Mouse (Mus musculus): ENCODE data around the gene Pfdn6. TPM values are rescaled to one million over a fixed set of nuclear protein-coding genes. Genes with fewer than 3 reads are reported as not detected.

Pfdn6 gene
- polyA plus RNA-seq, 1 experiment from 2014 or later: 208 TPM

DNA sequence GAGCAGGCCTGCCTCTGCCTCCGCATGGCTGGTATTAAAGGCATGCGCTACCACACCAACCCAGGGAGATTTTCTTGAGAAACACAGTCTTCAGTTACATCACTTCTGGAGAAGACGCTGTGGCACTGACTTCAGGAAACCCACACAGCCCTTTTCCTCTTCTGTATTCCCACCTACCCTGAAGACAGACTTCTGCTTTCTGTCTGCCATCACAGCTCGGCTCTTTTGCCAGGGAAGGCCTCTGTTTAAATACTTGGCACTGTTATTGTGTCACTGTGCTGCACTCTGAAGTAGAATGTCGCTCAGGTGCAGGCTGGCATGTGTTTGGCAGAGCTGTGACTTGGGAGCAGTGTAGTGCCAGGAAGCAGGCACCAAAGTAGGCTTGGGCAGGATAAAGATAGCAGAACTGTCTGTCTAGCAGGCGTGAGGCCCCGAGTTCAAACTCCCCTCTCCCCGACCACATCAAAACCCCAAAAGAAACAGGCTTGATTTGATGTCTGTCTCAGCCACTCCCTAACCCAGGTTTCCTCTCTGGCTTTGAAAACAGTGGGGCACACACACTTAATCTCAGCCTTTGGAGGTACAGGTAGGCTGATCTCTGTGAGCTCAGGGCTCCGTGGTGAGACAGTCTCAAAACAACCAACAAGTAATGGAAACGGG, 7.4 kb upstream of the Pfdn6 start:
- no peaks in the 10 kb centered on the region for H3K9me3 ChIP-seq (ENCODE audit: control insufficient read depth, low read length)
- peaks cover 17% of the 10 kb centered on the region for H3K36me3 ChIP-seq (ENCODE audit: control insufficient read depth, insufficient read depth, low read length)
- peaks cover 18% of the 10 kb centered on the region for H3K4me1 ChIP-seq (ENCODE audit: control insufficient read depth, insufficient read depth, low read length)
- H3K4me3 ChIP-seq (ENCODE audit: low read depth, low read length): no peak overlapping the region
- 90% methylated on average over 10 of the region's 10 CpGs for WGBS
- H3K27ac ChIP-seq (replicated peaks; ENCODE audit: low read depth, low read length): no peak overlapping the region
- H3K27me3 ChIP-seq (ENCODE audit: control insufficient read depth, insufficient read depth, low read length): no peaks in the 10 kb centered on the region
- ATAC-seq (ENCODE audit: insufficient number of reproducible peaks, low FRiP score, low TSS enrichment, low read depth) (no peak), DNase-seq (ENCODE audit: low spot score) (no peak)
- H3K9ac ChIP-seq (ENCODE audit: low read length): no peak overlapping the region
- H3K4me2 ChIP-seq (ENCODE audit: low read depth, severe bottlenecking): no peak overlapping the region

DNA sequence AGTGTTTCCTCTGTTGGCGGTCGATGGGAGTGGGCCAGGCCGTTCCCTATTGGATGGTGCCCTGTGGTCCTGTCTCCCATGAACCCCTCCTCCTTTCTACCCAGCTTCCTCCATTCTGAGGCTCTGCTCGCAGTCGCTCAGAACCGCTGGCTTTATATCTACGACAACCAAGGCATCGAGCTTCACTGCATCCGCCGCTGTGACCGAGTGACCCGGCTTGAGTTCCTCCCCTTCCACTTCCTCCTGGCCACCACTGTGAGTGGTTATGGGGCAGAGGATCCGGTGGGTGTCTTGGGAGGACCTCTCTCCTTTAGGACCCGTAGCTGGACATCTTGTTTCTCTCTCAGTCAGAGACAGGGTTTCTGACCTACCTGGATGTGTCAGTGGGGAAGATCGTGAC, 3.3 kb upstream of the Pfdn6 start:
- DNase-seq (ENCODE audit: low spot score) (no peak), ATAC-seq (ENCODE audit: insufficient number of reproducible peaks, low FRiP score, low TSS enrichment, low read depth) (no peak)
- peaks cover 11% of the 10 kb centered on the region for H3K4me1 ChIP-seq (ENCODE audit: control insufficient read depth, insufficient read depth, low read length)
- no peaks in the 10 kb centered on the region for H3K9me3 ChIP-seq (ENCODE audit: control insufficient read depth, low read length)
- H3K27ac ChIP-seq (replicated peaks; ENCODE audit: low read depth, low read length): no peak overlapping the region
- no peak overlapping the region for H3K4me3 ChIP-seq (ENCODE audit: low read depth, low read length)
- WGBS: 94% methylated on average over 15 of the region's 15 CpGs
- peaks cover 17% of the 10 kb centered on the region for H3K36me3 ChIP-seq (ENCODE audit: control insufficient read depth, insufficient read depth, low read length)
- no peaks in the 10 kb centered on the region for H3K27me3 ChIP-seq (ENCODE audit: control insufficient read depth, insufficient read depth, low read length)
- H3K4me2 ChIP-seq (ENCODE audit: low read depth, severe bottlenecking): no peak overlapping the region
- no peak overlapping the region for H3K9ac ChIP-seq (ENCODE audit: low read length)

DNA sequence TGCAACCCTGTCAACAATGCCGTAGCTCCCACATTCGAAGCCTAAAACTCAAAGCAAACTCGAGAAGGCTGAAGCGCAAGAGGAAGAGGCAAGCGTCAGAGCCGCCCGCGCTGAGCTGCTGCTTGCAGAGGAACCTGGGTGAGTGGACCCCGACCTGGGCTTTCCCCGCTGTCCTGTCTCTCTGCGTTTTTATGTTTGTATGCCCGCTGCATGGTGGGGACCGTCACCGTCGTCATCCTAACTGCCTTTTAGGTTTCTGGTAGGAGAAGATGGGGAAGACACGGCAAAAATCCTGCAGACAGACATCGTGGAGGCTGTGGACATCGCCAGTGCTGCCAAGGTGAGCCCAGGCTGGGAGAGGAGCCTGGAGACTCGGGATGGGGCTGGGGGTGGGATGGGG, 1.2 kb upstream of the Pfdn6 start:
- Histone ChIP-seq H3K36me3 (ENCODE audit: control insufficient read depth, insufficient read depth, low read length) (peaks cover 19% of the 10 kb centered on the region), H3K4me2 (ENCODE audit: low read depth, severe bottlenecking) (peak overlapping the region; percentile 96), H3K27ac (replicated peaks; ENCODE audit: low read depth, low read length) (no peak overlapping the region), H3K9me3 (ENCODE audit: control insufficient read depth, low read length) (no peaks in the 10 kb centered on the region), H3K27me3 (ENCODE audit: control insufficient read depth, insufficient read depth, low read length) (no peaks in the 10 kb centered on the region), H3K4me3 (ENCODE audit: low read depth, low read length) (peak overlapping the region; percentile 93), H3K9ac (ENCODE audit: low read length) (peak overlapping the region; percentile 73), H3K4me1 (ENCODE audit: control insufficient read depth, insufficient read depth, low read length) (peaks cover 11% of the 10 kb centered on the region)
- no peak for ATAC-seq (ENCODE audit: insufficient number of reproducible peaks, low FRiP score, low TSS enrichment, low read depth)
- 61% methylated on average over 19 of the region's 19 CpGs for WGBS
- DNase-seq (ENCODE audit: low spot score): no peak

DNA sequence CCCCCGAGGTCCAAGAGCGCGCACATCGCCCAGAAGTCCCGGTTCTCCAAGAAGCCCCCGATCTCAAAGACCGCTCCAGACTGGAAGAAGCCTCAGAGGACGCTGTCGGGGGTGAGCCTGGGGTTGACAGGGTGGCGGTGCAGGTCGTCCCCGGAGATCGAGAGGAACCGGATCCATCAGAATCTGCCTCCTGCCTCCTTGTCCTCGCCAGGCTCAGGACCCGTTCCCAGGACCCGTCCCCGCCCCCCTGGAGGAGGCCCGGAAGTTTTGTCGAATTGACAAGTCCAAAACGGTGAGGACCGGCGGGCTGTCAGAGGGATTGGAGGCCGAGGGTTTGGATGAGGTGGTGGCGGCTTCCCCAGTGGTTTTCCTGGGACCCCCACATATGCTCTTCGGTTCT, 838 bp upstream of the Pfdn6 start:
- no peak overlapping the region for H3K27ac ChIP-seq (replicated peaks; ENCODE audit: low read depth, low read length)

DNA sequence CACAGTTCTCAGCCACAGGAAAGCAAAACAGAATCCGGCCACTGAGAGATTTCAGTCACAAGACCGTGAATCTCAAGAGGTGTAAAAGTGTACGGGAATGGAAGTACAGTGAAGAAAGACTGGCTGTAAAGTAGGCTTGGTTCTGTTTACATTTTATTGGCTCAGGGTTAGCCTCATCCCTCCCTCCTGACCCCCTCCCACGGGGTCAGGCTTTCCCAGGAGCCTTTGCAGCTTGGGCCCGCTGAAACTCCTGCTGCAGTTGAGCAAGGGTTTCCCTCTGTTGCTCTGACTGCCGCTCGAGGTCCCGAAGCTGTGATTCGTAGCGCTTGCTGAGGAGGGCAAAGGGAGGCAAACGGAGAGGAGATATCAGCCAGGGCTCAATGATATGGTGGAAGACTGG, 1.4 kb downstream of the Pfdn6 start:
- no peak overlapping the region for H3K27ac ChIP-seq (replicated peaks; ENCODE audit: low read depth, low read length)
- peaks cover 11% of the 10 kb centered on the region for H3K4me1 ChIP-seq (ENCODE audit: control insufficient read depth, insufficient read depth, low read length)
- H3K4me3 ChIP-seq (ENCODE audit: low read depth, low read length): no peak overlapping the region
- no peak for DNase-seq (ENCODE audit: low spot score)
- 82% methylated on average over 11 of the region's 11 CpGs for WGBS
- H3K9me3 ChIP-seq (ENCODE audit: control insufficient read depth, low read length): no peaks in the 10 kb centered on the region
- no peak overlapping the region for H3K9ac ChIP-seq (ENCODE audit: low read length)
- H3K27me3 ChIP-seq (ENCODE audit: control insufficient read depth, insufficient read depth, low read length): no peaks in the 10 kb centered on the region
- H3K4me2 ChIP-seq (ENCODE audit: low read depth, severe bottlenecking): peak overlapping the region; percentile 93; the same call in 1 of the 2 replicates
- ATAC-seq (ENCODE audit: insufficient number of reproducible peaks, low FRiP score, low TSS enrichment, low read depth): no peak
- H3K36me3 ChIP-seq (ENCODE audit: control insufficient read depth, insufficient read depth, low read length): peaks cover 14% of the 10 kb centered on the region; the same call in 1 of the 2 replicates

More for the DNA sequence above, 838 bp upstream of the Pfdn6 start:
- H3K4me2 ChIP-seq (ENCODE audit: low read depth, severe bottlenecking): peak overlapping the region; percentile 96
- ATAC-seq (ENCODE audit: insufficient number of reproducible peaks, low FRiP score, low TSS enrichment, low read depth) (0 out of 2 replicates have a peak, but pooled peaks have one; percentile 24), DNase-seq (ENCODE audit: low spot score) (no peak)
- WGBS: 3% methylated on average over 26 of the region's 26 CpGs
- H3K27me3 ChIP-seq (ENCODE audit: control insufficient read depth, insufficient read depth, low read length): no peaks in the 10 kb centered on the region
- H3K9me3 ChIP-seq (ENCODE audit: control insufficient read depth, low read length): no peaks in the 10 kb centered on the region
- peaks cover 19% of the 10 kb centered on the region for H3K36me3 ChIP-seq (ENCODE audit: control insufficient read depth, insufficient read depth, low read length)
- peak overlapping the region; percentile 93 for H3K4me3 ChIP-seq (ENCODE audit: low read depth, low read length)
- peak overlapping the region; percentile 73 for H3K9ac ChIP-seq (ENCODE audit: low read length)
- peaks cover 11% of the 10 kb centered on the region for H3K4me1 ChIP-seq (ENCODE audit: control insufficient read depth, insufficient read depth, low read length)

DNA sequence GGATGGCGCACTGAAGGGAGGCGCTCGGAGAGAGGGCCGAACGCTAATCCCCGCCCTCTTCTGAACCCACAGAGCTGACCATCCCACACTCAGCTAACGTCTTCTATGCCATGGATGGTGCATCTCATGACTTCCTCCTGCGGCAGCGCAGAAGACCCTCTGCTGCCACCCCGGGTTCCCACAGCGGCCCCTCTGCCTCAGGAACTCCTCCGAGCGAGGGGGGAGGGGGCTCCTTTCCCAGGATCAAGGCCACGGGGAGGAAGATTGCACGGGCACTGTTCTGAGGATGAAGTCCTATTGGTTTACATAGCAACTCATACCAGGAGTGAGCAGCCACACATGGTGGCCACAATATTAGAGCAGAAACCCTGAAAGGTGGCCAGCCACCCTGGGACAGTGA, 3.1 kb downstream of the Pfdn6 start:
- Histone ChIP-seq H3K27ac (replicated peaks; ENCODE audit: low read depth, low read length) (no peak overlapping the region), H3K9ac (ENCODE audit: low read length) (no peak overlapping the region), H3K36me3 (ENCODE audit: control insufficient read depth, insufficient read depth, low read length) (peaks cover 13% of the 10 kb centered on the region; the same call in 1 of the 2 replicates), H3K27me3 (ENCODE audit: control insufficient read depth, insufficient read depth, low read length) (no peaks in the 10 kb centered on the region), H3K4me2 (ENCODE audit: low read depth, severe bottlenecking) (no peak overlapping the region), H3K4me3 (ENCODE audit: low read depth, low read length) (no peak overlapping the region), H3K4me1 (ENCODE audit: control insufficient read depth, insufficient read depth, low read length) (peaks cover 11% of the 10 kb centered on the region), H3K9me3 (ENCODE audit: control insufficient read depth, low read length) (no peaks in the 10 kb centered on the region)
- DNase-seq (ENCODE audit: low spot score) (no peak), ATAC-seq (ENCODE audit: insufficient number of reproducible peaks, low FRiP score, low TSS enrichment, low read depth) (no peak)
- 91% methylated on average over 15 of the region's 15 CpGs for WGBS

DNA sequence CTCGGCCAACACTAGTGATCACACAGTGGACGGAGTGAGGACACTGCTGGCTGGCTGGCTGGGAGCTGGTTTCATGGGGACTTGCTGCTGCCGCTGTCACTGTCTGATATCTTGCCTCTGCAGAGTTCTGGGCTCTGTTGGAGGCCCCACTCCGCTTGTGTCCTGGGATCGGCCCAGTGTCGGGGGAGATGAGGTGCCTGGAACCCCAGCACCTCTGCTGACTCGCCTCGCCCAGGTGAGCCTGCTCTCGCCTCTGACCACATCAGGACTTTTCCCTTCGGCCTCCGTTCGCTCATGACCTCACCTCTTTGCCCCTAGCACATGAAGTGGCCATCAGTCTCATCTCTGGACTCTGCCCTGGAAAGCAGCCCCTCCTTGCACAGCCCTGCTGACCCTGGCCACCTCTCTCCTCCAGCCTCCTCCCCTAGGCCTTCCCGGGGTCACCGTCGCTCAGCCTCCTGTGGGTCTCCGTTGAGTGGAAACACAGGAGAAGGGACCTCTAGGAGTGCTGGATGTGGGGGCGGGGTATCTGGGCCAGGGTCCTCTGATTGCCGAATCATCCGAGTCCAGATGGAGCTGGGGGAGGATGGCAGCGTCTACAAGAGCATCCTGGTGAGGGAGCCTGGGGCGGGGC, 4.6 kb downstream of the Pfdn6 start:
- Histone ChIP-seq H3K9me3 (ENCODE audit: control insufficient read depth, low read length) (no peaks in the 10 kb centered on the region), H3K4me3 (ENCODE audit: low read depth, low read length) (no peak overlapping the region), H3K27ac (replicated peaks; ENCODE audit: low read depth, low read length) (no peak overlapping the region), H3K36me3 (ENCODE audit: control insufficient read depth, insufficient read depth, low read length) (peaks cover 13% of the 10 kb centered on the region; the same call in 1 of the 2 replicates), H3K4me2 (ENCODE audit: low read depth, severe bottlenecking) (no peak overlapping the region), H3K27me3 (ENCODE audit: control insufficient read depth, insufficient read depth, low read length) (no peaks in the 10 kb centered on the region), H3K4me1 (ENCODE audit: control insufficient read depth, insufficient read depth, low read length) (peaks cover 12% of the 10 kb centered on the region), H3K9ac (ENCODE audit: low read length) (no peak overlapping the region)
- ATAC-seq (ENCODE audit: insufficient number of reproducible peaks, low FRiP score, low TSS enrichment, low read depth): no peak
- DNase-seq (ENCODE audit: low spot score): no peak
- 86% methylated on average over 21 of the region's 21 CpGs for WGBS

DNA sequence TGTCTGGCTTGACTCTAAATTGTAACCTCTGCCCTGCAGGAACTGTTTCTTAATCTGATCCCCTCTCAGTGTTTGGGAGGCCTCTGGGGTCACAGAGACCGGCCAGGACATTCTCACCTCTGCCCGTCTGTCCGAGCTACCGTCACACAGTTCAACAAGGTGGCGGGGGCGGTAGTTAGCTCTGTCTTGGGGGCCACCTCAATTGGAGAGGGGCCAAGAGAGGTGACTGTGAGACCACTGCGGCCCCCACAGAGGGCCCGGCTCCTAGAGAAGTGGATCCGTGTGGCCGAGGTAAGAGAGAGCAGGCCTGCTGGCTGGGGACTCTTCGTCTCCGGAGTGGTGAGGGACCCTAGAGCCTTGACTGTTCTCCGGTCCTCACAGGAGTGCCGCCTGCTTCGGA, 7.2 kb downstream of the Pfdn6 start:
- no peaks in the 10 kb centered on the region for H3K27me3 ChIP-seq (ENCODE audit: control insufficient read depth, insufficient read depth, low read length)
- H3K4me1 ChIP-seq (ENCODE audit: control insufficient read depth, insufficient read depth, low read length): peaks cover 11% of the 10 kb centered on the region
- H3K4me3 ChIP-seq (ENCODE audit: low read depth, low read length): no peak overlapping the region
- H3K27ac ChIP-seq (replicated peaks; ENCODE audit: low read depth, low read length): no peak overlapping the region
- H3K4me2 ChIP-seq (ENCODE audit: low read depth, severe bottlenecking): no peak overlapping the region
- no peaks in the 10 kb centered on the region for H3K9me3 ChIP-seq (ENCODE audit: control insufficient read depth, low read length)
- H3K9ac ChIP-seq (ENCODE audit: low read length): no peak overlapping the region
- 90% methylated on average over 15 of the region's 15 CpGs for WGBS
- no peak for ATAC-seq (ENCODE audit: insufficient number of reproducible peaks, low FRiP score, low TSS enrichment, low read depth)
- no peak for DNase-seq (ENCODE audit: low spot score)
- peaks cover 10% of the 10 kb centered on the region; the same call in 1 of the 2 replicates for H3K36me3 ChIP-seq (ENCODE audit: control insufficient read depth, insufficient read depth, low read length)

Data from limb, embryonic 11.5 days (tissue).